Mouse (Mus musculus): Measurements from ENCODE around the gene Arhgap10.

Arhgap10 gene

GRCm38 (mm10) chr8:77517301-77518200 lies at the start of gene Arhgap10:
Arhgap10 (minus strand) TSS chr8:77517953.
- DNase-seq, result peak; percentile 82 to 91

- DNase-seq, result no peak
These were observed 43.7 kb upstream of the Arhgap10 start for GRCm38 (mm10) chr8:77561441-77561840.

GRCm38 (mm10) chr8:77552491-77552890 lies 34.7 kb upstream of the Arhgap10 start:
- no peak for DNase-seq

- DNase-seq, result peak; percentile 55 to 65
These were observed 32.3 kb upstream of the Arhgap10 start for GRCm38 (mm10) chr8:77549881-77550580.

DNA sequence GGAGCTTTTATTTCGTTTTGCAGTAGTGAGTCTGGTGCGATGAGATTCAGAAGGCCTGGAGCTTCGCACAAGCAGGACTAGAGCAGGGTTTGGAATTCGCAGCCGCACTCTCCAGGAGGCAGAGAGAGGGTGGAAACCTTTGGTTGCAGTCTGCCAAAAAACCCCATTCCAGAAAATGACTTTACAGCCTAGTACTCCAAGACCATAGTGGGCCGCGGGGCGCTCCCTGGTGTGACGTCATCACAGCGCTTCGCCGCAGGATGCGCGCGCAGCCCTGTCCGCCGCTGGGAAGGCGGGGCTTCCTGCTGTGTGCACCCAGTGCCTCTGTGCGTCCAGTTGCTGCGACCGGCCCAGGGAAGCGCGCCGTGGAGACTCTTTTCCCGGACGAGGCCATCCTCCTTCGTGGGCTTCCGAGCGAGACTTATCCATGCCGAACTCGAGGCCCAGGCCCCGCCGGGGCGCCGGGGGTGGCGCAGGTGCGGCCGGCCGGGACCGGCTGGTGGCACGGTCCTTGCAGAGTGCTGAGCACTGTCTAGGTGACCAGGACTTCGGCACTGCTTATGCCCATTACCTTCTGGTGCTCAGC lies 31.5 kb upstream of the Arhgap10 start, which contains the start of gene Prmt9:
Gene Prmt9, plus strand, starts transcription at position 277 of the 586 bp plus-strand sequence.
- DNase-seq, result peak; percentile 96

DNA sequence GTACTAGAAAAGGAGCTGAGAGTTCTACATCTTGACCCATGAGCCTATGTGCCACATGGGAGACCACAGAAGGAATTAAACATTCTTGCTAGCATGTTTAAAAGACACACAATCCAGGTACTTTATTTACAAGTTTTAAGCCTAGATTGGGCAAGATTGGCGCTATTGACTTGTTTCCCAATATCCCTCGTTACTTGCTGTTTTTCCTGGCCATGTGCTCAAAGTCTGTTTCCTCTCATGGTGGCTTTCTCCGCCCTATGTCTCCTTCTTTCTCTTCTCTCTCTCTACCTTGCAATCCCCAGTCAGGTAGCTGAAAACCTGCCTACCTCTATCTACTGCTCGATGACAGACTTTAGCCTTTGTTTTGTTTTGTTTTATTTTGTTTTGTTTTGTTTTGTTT lies 27.9 kb upstream of the Arhgap10 start:
- DNase-seq, result no peak

DNA sequence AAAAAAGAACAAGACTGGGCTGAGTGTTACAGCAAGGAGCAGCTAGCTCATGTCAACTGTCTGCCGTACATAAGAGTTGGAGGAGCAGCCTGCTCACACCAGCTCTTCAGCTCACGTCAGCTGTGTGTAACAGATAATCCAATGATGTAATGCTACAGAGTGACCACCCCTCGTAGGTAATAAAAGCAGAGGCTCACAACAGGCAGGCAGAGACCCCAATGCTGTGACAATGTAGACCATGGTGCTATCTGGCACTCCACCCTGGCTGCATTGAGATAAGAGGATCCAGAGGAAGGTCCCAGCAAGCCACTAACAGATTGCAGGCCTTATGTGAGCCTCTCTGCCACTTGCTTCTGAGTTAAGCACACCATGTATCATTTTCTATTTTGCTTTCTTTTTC lies 26.7 kb upstream of the Arhgap10 start:
- no peak for DNase-seq

GRCm38 (mm10) chr8:77543152-77543777 lies 25.5 kb upstream of the Arhgap10 start:
- DNase-seq, result no peak

DNA sequence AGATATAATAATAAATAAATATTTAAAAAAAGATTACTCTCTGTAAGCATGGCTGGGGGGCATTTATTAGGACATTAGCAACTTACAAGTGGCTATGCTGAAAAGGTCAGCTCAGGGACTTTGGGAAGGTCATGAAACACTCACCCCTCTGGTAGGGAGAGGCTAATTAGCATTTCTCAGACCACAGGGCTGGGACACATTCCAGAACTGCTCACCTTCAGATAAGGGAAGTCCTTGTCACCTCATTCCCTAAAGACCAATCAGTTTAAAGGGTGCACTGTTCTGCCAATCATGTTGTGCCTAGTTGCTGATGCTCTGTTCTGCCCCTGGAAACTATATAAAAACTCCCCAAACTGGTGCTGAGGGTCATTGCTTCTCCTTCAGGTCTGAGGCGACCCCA lies 20.5 kb upstream of the Arhgap10 start:
- DNase-seq, result no peak

DNA sequence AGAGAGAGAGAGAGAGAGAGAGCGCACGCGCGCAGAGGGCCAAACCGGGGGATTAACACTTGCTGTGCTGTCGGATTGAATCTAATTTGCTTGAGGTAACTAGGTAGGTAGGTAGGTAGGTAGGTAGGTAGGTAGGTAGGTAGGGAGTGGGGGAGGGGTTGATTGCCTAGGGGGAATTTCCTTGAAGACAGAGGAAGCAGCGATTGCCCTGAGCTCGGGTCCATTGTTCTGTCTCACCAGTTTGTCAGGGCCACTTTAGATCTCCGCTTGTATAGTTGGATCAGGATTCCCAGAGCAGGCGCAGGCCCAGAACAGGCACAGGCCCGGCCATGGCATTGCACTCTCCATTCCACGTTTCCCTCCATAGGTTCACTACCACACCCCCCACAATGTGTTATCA lies 19.1 kb upstream of the Arhgap10 start:
- no peak for DNase-seq

DNA sequence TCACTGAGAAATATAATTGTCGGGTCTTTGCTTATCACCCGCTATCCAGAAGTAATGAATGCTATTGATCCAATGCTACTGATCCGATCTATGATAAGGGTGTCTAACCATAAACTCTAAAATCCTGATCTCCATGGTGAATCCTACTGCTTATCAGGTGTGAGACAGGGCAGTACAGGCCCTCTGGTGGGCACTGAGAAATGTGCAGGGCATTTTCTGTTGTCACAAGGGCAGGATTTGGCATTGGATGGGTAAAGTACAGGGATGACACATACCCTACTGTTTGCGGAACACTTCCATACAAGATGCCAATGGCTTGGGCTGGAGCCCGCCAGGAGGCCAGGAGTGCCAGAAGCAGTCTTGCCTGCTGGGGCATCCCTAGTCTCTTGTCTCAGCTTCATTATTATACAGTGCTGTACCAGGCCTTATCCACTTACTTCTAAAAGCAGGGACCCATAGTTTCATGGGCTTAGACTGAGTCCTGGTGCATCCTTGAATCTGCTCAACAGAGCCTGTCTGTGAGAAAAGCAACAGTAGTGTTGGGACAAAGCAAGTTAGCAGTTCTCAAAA lies 17.4 kb upstream of the Arhgap10 start:
- peak; percentile 85 to 87 for DNase-seq

DNA sequence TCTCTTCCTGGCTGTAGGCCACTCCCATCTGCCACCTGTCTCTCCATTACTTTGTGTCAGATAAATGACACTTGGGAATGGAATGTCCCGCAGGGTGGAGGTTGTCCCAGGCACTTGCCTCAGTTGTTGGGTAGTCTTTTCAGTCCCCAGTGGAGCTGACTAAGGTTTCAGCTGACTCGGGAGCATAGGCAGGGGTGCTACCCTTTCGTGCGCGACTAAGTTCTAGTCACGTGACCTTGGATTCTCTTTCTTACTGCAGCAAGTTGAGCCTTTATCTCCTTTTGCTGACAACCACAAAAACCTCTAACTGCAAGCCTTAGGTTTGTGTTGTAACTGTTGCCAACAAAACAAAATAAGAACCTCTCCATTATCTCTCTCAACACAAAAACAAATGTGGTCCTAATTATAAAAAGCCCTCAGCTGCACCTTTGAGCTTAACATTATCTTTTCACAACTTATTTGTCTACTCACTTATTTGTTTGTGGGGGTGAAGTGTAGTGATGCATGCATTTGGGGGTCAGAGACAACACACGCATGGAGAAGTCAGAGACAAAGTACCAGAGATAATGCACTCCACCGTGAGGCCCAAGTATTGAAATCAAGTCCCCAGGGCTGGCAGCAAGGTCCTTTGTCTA lies 16.7 kb upstream of the Arhgap10 start:
- DNase-seq, result no peak

DNA sequence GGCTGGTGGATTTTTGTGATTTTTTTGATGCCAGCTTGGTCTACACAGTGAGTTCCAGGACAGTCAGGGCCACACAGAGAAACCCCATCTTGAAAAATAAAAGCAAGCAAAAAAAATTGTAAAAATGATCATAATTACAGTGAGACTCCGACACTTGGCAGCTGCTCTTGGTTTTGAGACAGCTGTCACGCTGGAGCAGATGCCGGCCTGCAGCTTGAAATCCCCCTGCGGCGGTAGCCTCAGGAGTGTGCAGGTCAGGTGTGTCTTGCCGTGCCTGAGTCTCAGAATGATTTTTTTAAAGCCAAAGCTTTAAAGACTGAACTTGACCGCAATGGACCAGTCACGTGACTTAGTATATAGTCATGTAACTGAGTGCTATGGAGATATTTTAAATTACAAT lies 8.4 kb upstream of the Arhgap10 start:
- DNase-seq, result no peak

DNA sequence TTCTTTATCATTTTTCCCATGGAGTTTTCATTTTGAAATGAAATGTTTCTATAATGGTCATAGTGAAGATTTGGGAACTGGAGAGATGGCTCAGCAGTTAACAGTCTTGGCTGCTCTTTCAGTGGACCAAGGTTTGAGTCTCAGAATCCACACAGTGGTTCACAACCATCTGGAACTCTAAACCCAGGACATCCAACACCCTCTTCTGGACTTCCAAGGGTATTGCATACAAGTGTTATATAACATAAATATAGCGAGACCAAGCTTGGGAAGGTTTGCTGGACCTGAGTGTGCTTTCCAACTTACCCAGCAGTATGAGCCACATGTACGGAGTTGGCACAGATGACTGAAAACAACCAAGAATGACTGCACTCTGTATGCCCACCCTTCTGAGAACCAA lies 7.2 kb upstream of the Arhgap10 start:
- no peak for DNase-seq

DNA sequence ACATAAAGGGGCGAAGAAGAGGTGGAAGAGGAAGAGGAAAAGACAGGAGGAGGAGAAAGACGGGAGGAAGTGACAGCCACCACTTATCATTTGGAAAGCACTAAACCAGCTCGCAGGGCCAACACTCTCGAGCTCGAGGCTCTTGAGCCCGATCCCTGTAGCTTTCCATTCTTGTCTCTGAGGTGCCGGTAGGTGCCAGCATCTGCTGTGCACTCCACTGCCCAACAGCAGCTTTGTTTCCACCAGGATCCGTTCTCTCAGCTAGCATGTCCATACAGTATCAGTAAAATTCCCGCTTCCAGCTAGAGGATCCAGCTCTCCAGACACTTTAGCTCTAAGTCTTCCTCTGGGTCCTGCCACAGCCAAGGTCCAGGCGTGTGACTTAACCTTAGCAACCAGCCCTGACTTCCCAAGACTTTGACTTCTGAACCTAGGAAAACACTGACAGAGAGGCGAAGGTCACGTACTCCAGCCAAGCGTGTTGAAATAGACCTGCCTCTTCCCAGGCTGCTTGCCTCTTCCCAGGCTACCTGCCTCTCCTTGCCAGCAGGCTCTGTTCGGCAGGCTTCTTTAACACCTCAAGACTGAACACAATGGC lies 6.4 kb upstream of the Arhgap10 start:
- DNase-seq, result no peak

- DNase-seq, result no peak
These were observed 5.2 kb upstream of the Arhgap10 start for GRCm38 (mm10) chr8:77522984-77523383.

- no peak for DNase-seq
These were observed 3.5 kb upstream of the Arhgap10 start for GRCm38 (mm10) chr8:77521028-77521785.

DNA sequence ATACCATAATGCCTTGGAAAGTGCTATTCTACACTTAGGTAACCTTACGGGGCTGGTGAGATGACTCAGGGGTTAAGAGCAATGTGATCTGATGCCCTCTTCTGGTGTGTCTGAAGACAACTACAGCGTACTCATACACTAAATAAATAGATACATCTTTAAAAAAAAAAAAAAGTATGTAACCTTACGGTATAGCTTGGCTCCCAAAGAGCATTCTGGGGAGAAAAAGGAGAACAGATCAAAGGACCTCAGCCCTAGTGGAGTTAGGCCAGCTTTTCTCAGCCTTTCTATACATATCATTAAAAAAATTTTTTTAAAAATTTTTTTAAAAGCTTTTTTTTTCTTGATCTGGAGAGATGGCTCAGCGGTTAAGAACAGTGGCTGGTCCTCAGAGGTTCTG lies 2.8 kb upstream of the Arhgap10 start:
- DNase-seq, result no peak

DNA sequence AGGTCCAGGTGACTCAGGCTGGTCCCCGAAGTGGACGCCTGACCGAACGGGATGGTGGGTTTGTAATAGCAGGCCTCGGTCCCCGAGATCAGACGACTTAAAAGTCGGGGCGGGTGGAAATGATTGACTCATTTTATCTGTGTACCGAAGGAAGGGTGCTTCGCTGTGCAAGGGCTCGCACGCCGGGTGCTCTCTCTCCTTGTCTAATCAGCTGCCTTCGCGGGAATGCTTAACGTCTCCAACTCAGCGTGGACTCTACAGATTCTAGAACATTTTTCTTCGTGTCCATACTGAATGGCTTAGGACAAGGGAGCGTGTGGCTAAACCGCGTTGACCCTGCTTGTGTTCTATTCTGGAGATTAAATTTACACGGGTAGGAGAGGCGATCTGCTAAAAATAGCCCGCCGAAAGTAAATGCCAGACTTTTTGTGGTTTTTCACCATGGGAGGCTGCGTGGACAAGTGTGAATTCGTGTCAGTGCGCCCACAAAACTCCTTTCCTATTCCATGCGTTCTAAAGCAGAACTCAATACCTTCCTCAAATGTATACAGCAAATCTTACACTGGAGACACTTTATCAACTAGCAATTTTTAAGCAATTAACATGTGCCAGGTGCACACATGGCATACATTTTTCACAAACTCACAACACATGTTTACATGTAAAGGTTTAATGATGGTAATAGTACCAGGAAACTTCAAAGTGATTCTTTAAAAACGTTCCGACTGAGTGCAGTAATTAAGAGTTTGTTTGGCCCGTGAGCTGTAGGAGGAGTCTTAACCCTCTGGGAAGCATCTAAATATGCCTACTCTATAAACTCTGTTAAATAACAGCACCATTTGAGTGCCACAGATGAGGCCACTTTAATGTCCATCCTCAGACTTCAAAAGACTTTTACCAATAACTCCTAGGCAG lies 705 bp upstream of the Arhgap10 start:
- no peak for DNase-seq

GRCm38 (mm10) chr8:77516845-77517244 lies 908 bp downstream of the Arhgap10 start:
- peak in 1 of 2 experiments; percentile 40 for DNase-seq
